Mouse (Mus musculus): Measurements from ENCODE around the gene Cwc27. TPM values are rescaled to one million over a fixed set of nuclear protein-coding genes. Genes with fewer than 3 reads are reported as not detected.
A peak's percentile ranks its signal among the peaks of the same experiment; 100 is the strongest.

The Cwc27 gene
- polyA plus RNA-seq, 1 experiment from 2014 or later, result 24.2 TPM

DNA sequence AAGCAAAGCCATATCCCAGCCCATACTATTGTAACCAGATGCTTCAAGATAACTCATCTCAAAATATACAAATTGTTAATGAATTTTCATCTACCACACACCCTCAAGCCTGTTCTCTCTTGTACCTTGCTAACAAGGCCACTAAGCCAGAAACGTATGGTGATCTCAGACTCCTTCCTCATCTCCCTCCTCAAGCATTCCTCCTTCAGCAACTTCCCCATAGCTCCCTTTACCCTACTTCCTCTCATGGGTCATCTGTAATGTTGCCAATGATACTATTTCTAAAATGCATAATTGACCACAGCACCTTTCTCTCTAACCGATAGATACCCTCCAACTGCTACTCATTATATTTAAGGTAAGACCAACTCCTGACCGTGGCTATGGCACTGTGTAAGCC is 22.5 kb downstream of the Cwc27 start:
- H3K36me3 ChIP-seq (ENCODE audit: control insufficient read depth, insufficient read depth, low read length), result peaks cover 5% of the 10 kb centered on the region; the same call in 1 of the 2 replicates
- H3K4me2 ChIP-seq (ENCODE audit: low read length), result no peak overlapping the region
- H3K4me1 ChIP-seq (ENCODE audit: control insufficient read depth, insufficient read depth, low read depth, low read length), result no peaks in the 10 kb centered on the region
- no peak overlapping the region for H3K9ac ChIP-seq (ENCODE audit: low read depth, low read length)
- no peaks in the 10 kb centered on the region for H3K9me3 ChIP-seq (ENCODE audit: control insufficient read depth, low read length)
- 98% methylated on average over 3 of the region's 3 CpGs for WGBS
- no peak overlapping the region for H3K27ac ChIP-seq (ENCODE audit: low read depth, low read length)
- H3K4me3 ChIP-seq (ENCODE audit: low read length), result no peak overlapping the region
- ATAC-seq, result no peak
- H3K27me3 ChIP-seq (replicated peaks; ENCODE audit: control insufficient read depth, insufficient read depth, low read length), result no peaks in the 10 kb centered on the region

DNA sequence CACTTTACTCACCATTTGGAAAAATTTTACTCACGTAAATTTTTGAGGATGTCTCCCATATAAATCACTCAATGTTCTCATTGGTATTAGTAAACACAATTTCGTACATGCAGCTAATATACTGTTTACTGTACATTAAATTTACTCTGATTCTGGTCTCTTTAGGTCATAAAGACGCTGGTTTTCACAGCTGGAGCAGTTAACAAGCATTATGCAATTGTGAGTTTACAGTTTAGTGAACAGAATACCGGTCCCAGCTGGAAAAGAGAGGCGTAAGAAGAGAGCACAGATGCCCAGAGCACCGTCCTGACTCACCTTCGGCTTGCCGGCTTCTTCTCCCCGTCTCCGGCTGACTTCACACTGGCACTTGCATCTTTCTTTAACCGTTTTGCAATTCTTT is 24.8 kb downstream of the Cwc27 start, which contains the start of gene Srek1ip1:
Srek1ip1 (plus strand) TSS at position 301 of the 400 bp plus-strand sequence.
- no peak within 1 kb of the TSS for H3K9ac ChIP-seq (ENCODE audit: low read depth, low read length)
- 94% methylated on average over 11 of the region's 11 CpGs for WGBS
- H3K27me3 ChIP-seq (replicated peaks; ENCODE audit: control insufficient read depth, insufficient read depth, low read length), result no peaks in the 10 kb centered on the region
- no peak within 1 kb of the TSS for H3K4me3 ChIP-seq (ENCODE audit: low read length)
- H3K4me1 ChIP-seq (ENCODE audit: control insufficient read depth, insufficient read depth, low read depth, low read length), result no peaks in the 10 kb centered on the region
- ATAC-seq, result no peak
- peaks cover 5% of the 10 kb centered on the region; the same call in 1 of the 2 replicates for H3K36me3 ChIP-seq (ENCODE audit: control insufficient read depth, insufficient read depth, low read length)
- H3K4me2 ChIP-seq (ENCODE audit: low read length), result no peak within 1 kb of the TSS
- no peaks in the 10 kb centered on the region for H3K9me3 ChIP-seq (ENCODE audit: control insufficient read depth, low read length)
- no peak within 1 kb of the TSS for H3K27ac ChIP-seq (ENCODE audit: low read depth, low read length)

DNA sequence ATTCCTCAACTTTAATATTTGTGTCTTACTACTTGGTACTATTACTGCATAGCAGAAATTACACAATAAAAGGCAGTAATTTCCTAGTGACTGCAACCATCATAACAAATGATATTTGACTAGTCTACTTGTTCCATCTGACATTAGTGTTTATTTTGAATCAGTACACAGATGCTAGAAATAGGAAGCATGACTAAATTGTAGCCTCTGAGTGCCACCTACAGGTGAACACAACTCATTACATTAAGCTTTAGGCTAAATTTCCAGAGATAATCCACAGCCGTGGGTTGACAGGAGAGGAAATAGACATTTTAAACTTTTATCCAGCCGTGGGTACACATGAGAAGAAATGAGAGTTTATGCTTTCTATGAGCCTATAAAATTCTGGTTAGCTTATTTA is 27.3 kb downstream of the Cwc27 start:
- WGBS, result 23% methylated on average over 2 of the region's 2 CpGs
- no peak overlapping the region for H3K4me3 ChIP-seq (ENCODE audit: low read length)
- H3K36me3 ChIP-seq (ENCODE audit: control insufficient read depth, insufficient read depth, low read length), result 0 out of 2 replicates have a peak, but pooled peaks cover 3% of the 10 kb centered on the region
- ATAC-seq, result peak; percentile 75
- no peak overlapping the region for H3K27ac ChIP-seq (ENCODE audit: low read depth, low read length)
- no peaks in the 10 kb centered on the region for H3K9me3 ChIP-seq (ENCODE audit: control insufficient read depth, low read length)
- no peak overlapping the region for H3K9ac ChIP-seq (ENCODE audit: low read depth, low read length)
- H3K4me1 ChIP-seq (ENCODE audit: control insufficient read depth, insufficient read depth, low read depth, low read length), result no peaks in the 10 kb centered on the region
- no peaks in the 10 kb centered on the region for H3K27me3 ChIP-seq (replicated peaks; ENCODE audit: control insufficient read depth, insufficient read depth, low read length)
- no peak overlapping the region for H3K4me2 ChIP-seq (ENCODE audit: low read length)

DNA sequence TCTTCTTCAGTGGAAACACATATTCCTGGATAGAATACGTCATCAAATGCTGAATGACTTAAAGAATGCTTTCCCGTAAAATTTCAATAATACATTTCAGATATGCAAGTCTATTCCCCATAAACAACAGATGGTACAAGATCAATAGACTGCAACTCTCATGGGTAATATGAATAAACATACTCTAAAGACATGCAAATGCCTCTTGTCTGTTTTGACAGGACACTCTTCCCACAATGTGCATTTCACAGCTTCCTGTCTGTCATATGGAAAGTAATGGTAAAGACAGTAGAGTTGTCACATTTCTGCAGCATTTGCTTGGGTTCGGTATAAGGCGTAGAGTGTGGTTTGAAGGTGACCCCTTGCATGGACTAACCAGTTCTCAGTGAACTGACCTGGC is 29.7 kb downstream of the Cwc27 start:
- peaks cover under 1% of the 10 kb centered on the region; the same call in 1 of the 2 replicates for H3K9me3 ChIP-seq (ENCODE audit: control insufficient read depth, low read length)
- no peak overlapping the region for H3K9ac ChIP-seq (ENCODE audit: low read depth, low read length)
- no peak overlapping the region for H3K4me3 ChIP-seq (ENCODE audit: low read length)
- H3K4me2 ChIP-seq (ENCODE audit: low read length), result no peak overlapping the region
- peaks cover 5% of the 10 kb centered on the region; the same call in 1 of the 2 replicates for H3K36me3 ChIP-seq (ENCODE audit: control insufficient read depth, insufficient read depth, low read length)
- no peaks in the 10 kb centered on the region for H3K27me3 ChIP-seq (replicated peaks; ENCODE audit: control insufficient read depth, insufficient read depth, low read length)
- 77% methylated on average over 4 of the region's 4 CpGs for WGBS
- H3K27ac ChIP-seq (ENCODE audit: low read depth, low read length), result no peak overlapping the region
- ATAC-seq, result no peak
- H3K4me1 ChIP-seq (ENCODE audit: control insufficient read depth, insufficient read depth, low read depth, low read length), result no peaks in the 10 kb centered on the region

DNA sequence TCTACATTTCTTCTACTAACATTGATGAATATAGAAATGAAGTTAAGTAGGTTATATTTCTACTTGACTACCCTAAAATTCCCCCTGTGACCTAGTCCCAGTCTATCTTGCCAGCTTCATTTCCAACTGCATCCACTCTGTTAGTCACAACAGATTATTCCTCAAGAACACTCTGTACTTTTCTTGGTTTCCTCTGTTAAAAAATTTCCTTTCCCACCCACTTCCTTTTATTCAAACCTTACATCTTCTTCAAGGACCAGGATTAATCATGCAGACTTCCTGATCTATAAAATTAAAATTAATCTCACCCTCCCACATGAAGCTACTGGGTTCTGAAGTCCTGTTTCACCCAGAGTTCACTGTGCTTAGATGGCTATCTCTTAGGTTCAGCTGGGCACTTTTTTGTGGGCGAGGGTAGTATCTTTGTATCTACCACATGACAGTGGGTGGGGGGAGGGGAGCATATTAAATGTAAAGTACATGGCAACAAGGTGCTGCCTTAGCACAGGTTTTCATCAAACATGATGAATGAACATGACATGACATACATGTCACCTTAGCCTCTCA is 37.8 kb downstream of the Cwc27 start:
- H3K4me2 ChIP-seq (ENCODE audit: low read length), result no peak overlapping the region
- peaks cover 5% of the 10 kb centered on the region; the same call in 1 of the 2 replicates for H3K36me3 ChIP-seq (ENCODE audit: control insufficient read depth, insufficient read depth, low read length)
- no peak overlapping the region for H3K9ac ChIP-seq (ENCODE audit: low read depth, low read length)
- no peaks in the 10 kb centered on the region for H3K4me1 ChIP-seq (ENCODE audit: control insufficient read depth, insufficient read depth, low read depth, low read length)
- no peak overlapping the region for H3K4me3 ChIP-seq (ENCODE audit: low read length)
- no peak overlapping the region for H3K27ac ChIP-seq (ENCODE audit: low read depth, low read length)
- ATAC-seq, result no peak
- no peaks in the 10 kb centered on the region for H3K27me3 ChIP-seq (replicated peaks; ENCODE audit: control insufficient read depth, insufficient read depth, low read length)
- H3K9me3 ChIP-seq (ENCODE audit: control insufficient read depth, low read length), result peaks cover 2% of the 10 kb centered on the region; the same call in 1 of the 2 replicates
- WGBS, result 81% methylated on average over 1 of the region's 1 CpGs

DNA sequence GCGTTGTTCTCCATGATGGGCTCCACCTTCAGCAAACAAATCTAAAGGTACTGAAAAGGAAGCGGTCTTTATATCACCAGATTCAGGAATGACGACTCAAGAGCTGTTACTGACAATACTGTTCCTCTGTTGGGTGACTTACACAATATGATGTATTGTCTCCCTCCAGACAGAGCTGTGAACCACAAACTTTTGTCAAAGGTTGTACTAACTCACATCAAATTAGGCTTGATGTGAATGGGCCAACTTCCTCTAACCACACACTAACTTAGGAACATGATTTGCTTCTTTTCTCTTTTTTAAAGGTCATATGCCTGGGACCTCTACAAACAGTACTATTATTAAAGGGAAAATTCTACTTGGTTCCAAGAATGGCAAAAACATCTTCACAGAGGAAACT is 53.7 kb downstream of the Cwc27 start:
- H3K4me3 ChIP-seq (ENCODE audit: low read length), result no peak overlapping the region
- no peaks in the 10 kb centered on the region for H3K9me3 ChIP-seq (ENCODE audit: control insufficient read depth, low read length)
- H3K36me3 ChIP-seq (ENCODE audit: control insufficient read depth, insufficient read depth, low read length), result no peaks in the 10 kb centered on the region
- H3K4me1 ChIP-seq (ENCODE audit: control insufficient read depth, insufficient read depth, low read depth, low read length), result no peaks in the 10 kb centered on the region
- ATAC-seq, result no peak
- H3K27ac ChIP-seq (ENCODE audit: low read depth, low read length), result no peak overlapping the region
- 83% methylated on average over 3 of the region's 3 CpGs for WGBS
- no peak overlapping the region for H3K4me2 ChIP-seq (ENCODE audit: low read length)
- no peaks in the 10 kb centered on the region for H3K27me3 ChIP-seq (replicated peaks; ENCODE audit: control insufficient read depth, insufficient read depth, low read length)
- no peak overlapping the region for H3K9ac ChIP-seq (ENCODE audit: low read depth, low read length)

DNA sequence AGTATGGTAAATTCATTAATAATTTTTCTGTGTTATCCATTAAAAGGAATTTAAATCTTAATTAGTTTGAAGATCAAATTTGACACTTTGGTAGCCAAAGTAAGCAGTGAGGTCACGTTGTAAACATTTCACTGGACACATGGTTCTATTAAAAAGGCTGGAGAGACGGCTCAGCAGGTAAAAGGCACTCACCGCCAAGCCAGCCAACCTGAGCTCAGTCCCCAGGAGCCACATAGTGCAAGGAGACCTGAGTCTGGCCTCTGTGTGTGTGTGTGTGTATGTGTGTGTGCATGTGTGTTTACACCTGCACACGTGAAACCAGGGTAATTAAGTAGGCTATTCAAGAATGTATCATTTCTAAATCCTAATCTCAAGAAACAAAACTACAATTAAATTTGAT is 54.5 kb downstream of the Cwc27 start:
- Histone ChIP-seq H3K4me2 (ENCODE audit: low read length) (no peak overlapping the region), H3K27ac (ENCODE audit: low read depth, low read length) (no peak overlapping the region), H3K36me3 (ENCODE audit: control insufficient read depth, insufficient read depth, low read length) (no peaks in the 10 kb centered on the region), H3K9me3 (ENCODE audit: control insufficient read depth, low read length) (no peaks in the 10 kb centered on the region), H3K27me3 (replicated peaks; ENCODE audit: control insufficient read depth, insufficient read depth, low read length) (no peaks in the 10 kb centered on the region), H3K4me3 (ENCODE audit: low read length) (no peak overlapping the region), H3K9ac (ENCODE audit: low read depth, low read length) (no peak overlapping the region), H3K4me1 (ENCODE audit: control insufficient read depth, insufficient read depth, low read depth, low read length) (no peaks in the 10 kb centered on the region)
- WGBS, result 92% methylated on average over 4 of the region's 4 CpGs
- no peak for ATAC-seq

DNA sequence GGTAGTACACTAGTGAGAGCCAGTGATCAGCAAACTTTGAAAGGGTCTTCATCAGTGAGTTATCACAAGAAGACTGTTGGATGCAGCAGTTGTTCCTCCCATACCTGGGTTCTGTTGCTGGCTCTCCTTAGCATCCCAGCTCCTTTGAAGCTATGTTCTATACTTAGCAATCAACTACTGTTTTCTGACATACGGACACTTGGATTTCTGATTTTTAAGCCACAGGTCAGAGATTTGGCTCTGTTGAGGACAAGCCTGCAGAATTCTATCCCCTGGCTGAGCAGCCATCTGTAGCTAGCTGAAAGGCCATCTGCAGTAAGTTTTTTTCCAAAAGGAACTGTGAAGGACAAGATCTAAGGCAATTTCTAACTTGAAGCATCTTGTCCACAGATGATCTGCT is 57.6 kb downstream of the Cwc27 start:
- no peak overlapping the region for H3K9ac ChIP-seq (ENCODE audit: low read depth, low read length)
- no peak overlapping the region for H3K4me2 ChIP-seq (ENCODE audit: low read length)
- H3K9me3 ChIP-seq (ENCODE audit: control insufficient read depth, low read length), result no peaks in the 10 kb centered on the region
- WGBS, result 96% methylated on average over 1 of the region's 1 CpGs
- H3K36me3 ChIP-seq (ENCODE audit: control insufficient read depth, insufficient read depth, low read length), result no peaks in the 10 kb centered on the region
- H3K27me3 ChIP-seq (replicated peaks; ENCODE audit: control insufficient read depth, insufficient read depth, low read length), result no peaks in the 10 kb centered on the region
- H3K4me3 ChIP-seq (ENCODE audit: low read length), result no peak overlapping the region
- H3K4me1 ChIP-seq (ENCODE audit: control insufficient read depth, insufficient read depth, low read depth, low read length), result no peaks in the 10 kb centered on the region
- ATAC-seq, result no peak
- H3K27ac ChIP-seq (ENCODE audit: low read depth, low read length), result no peak overlapping the region

DNA sequence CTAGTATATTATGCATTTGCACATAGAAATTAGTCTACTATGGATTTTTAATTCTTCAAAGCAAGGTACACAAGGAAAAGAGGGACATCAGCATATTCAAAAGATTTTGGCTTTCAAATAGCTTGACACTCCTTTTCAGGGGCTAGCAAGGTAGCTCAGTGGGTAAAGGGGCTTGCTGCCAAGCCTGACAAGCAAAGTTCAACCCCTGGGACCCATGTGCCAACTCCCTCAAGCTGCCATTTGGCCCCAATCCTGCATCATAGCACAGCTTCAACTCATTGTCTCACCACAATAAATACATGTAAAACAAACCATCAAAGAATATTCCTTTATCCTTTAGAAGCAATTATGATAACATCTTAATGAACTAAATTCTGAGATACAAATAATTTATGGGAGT is 69.9 kb downstream of the Cwc27 start:
- no peak for ATAC-seq
- H3K9ac ChIP-seq (ENCODE audit: low read depth, low read length), result no peak overlapping the region
- H3K4me2 ChIP-seq (ENCODE audit: low read length), result no peak overlapping the region
- no peaks in the 10 kb centered on the region for H3K4me1 ChIP-seq (ENCODE audit: control insufficient read depth, insufficient read depth, low read depth, low read length)
- no peaks in the 10 kb centered on the region for H3K9me3 ChIP-seq (ENCODE audit: control insufficient read depth, low read length)
- no peaks in the 10 kb centered on the region for H3K27me3 ChIP-seq (replicated peaks; ENCODE audit: control insufficient read depth, insufficient read depth, low read length)
- no peak overlapping the region for H3K4me3 ChIP-seq (ENCODE audit: low read length)
- no peak overlapping the region for H3K27ac ChIP-seq (ENCODE audit: low read depth, low read length)
- no peaks in the 10 kb centered on the region for H3K36me3 ChIP-seq (ENCODE audit: control insufficient read depth, insufficient read depth, low read length)

DNA sequence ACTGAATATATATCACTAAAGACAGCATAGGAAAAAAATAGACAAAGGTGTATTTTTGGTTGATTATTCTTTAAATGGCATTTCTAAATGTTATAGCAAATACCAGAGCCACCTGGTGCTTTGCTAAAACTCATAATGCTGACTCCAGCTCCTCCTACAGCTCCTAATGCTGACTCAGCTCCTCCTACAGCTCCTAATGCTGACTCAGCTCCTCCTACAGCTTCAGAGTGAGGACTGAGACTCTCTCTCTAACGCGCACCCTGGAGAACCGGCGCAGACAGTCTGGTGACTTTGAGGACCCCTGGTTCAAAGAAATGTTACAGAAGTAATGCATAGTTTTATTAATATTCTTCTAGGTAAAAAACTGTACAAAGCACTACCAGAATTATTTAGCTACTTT is 74.1 kb downstream of the Cwc27 start:
- no peak for ATAC-seq
- no peak overlapping the region for H3K4me2 ChIP-seq (ENCODE audit: low read length)
- H3K9ac ChIP-seq (ENCODE audit: low read depth, low read length), result no peak overlapping the region
- H3K27me3 ChIP-seq (replicated peaks; ENCODE audit: control insufficient read depth, insufficient read depth, low read length), result no peaks in the 10 kb centered on the region
- H3K9me3 ChIP-seq (ENCODE audit: control insufficient read depth, low read length), result no peaks in the 10 kb centered on the region
- no peaks in the 10 kb centered on the region for H3K36me3 ChIP-seq (ENCODE audit: control insufficient read depth, insufficient read depth, low read length)
- WGBS, result 77% methylated on average over 4 of the region's 4 CpGs
- H3K4me1 ChIP-seq (ENCODE audit: control insufficient read depth, insufficient read depth, low read depth, low read length), result no peaks in the 10 kb centered on the region
- no peak overlapping the region for H3K4me3 ChIP-seq (ENCODE audit: low read length)
- no peak overlapping the region for H3K27ac ChIP-seq (ENCODE audit: low read depth, low read length)

Data from hindbrain, embryonic 16.5 days (tissue).